Mouse (Mus musculus) kidney, adult 2 months (tissue): ENCODE measurements at regions not wholly inside any gene's neighbourhood (a gene's known extent, or its start where the extent isn't known, plus 50 kb on each side); places are given as distances from the start of the nearest gene placed in this dataset.

Source experiments
- CTCF ChIP-seq: fragments of 200-500 bp; conservative IDR thresholded peaks from 2 replicates; pipeline ENCODE4 v1.5.1; 2011; ENCODE audit warnings: low read depth, mild to moderate bottlenecking, control low read depth, low read length, moderate library complexity, mixed read lengths; ENCODE audit not compliant: insufficient read depth, insufficient read length
- POLR2A ChIP-seq: fragments of 200-500 bp; IDR thresholded peaks from one replicate; pipeline ENCODE4 v1.6.1; 2011; ENCODE audit warnings: low read depth, low read length, control low read depth

DNA sequence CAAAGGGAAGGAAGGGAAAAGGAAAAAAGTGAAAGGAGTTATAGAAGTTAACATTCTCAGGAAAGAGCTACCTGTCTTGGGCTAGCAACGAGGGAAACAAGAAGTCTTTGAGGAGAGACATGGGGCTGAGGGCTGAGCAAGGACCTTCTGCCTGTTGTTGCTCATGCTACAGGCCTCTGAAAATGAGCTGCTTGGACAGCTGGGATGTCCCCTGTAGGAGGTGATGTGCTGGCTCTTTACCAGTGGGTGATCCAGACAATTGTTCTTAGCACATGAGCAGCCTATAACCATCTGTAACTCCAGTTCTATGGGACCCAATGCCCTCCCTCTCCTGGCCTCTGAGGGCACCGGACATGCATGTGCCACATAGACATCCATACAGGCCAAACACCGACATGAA, 155.5 kb upstream of the Bcor start:
- no peak for TF ChIP-seq CTCF
- no peak for TF ChIP-seq POLR2A
